Mouse (Mus musculus): ENCODE measurements around the gene 4931408C20Rik. TPM values are rescaled to one million over a fixed set of nuclear protein-coding genes. Genes with fewer than 3 reads are reported as not detected.

Gene 4931408C20Rik
- total RNA-seq (2018; cell fraction: chromatin; rRNA removed) = not detected
- total RNA-seq (2018; cell fraction: cytosol; rRNA removed) = not detected
- not detected for total RNA-seq (2018; cell fraction: nucleus; rRNA removed)
- not detected in 3 replicates for polyA plus RNA-seq (2018)

- Histone ChIP-seq H3K79me2 (ENCODE audit: inconsistent target) (no peaks in the 10 kb centered on the region), H3K4me3 (ENCODE audit: inconsistent target) (no peak within 1 kb of the TSS), H3K27ac (no peak within 1 kb of the TSS), H3K36me3 (ENCODE audit: inconsistent target) (no peaks in the 10 kb centered on the region)
- 48% methylated on average over 1 of the region's 1 CpGs for WGBS (ENCODE audit: missing documents)
Observed at GRCm38 (mm10) chr1:26686842-26687760, at the start of gene 4931408C20Rik. 4931408C20Rik (minus strand) TSS chr1:26687460.

DNA sequence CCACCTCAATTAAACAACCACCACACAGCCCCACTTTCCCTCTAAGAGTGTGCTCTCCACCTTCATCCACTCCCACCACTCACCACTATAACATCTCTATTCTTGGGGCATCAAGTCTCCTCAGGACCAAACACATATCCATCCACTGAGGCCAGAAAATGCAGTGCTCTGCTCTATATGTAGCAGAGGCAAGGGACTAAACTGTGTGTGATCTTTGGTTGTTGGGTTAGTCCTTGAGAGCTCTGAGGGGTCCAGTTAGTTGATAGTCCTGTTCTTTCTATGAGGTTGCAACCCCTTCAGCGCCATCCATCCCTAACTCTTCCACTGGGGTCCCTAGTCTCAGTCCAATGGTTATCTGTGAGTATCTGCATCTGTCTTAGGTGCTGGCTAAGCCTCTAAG is 666 bp upstream of the 4931408C20Rik start:
- WGBS (ENCODE audit: missing documents) = 68% methylated on average over 1 of the region's 1 CpGs
- H3K4me3 ChIP-seq (ENCODE audit: inconsistent target) = no peak overlapping the region

GRCm38 (mm10) chr1:26685952-26686693 is 1.1 kb downstream of the 4931408C20Rik start:
- Histone ChIP-seq H3K79me2 (ENCODE audit: inconsistent target) (no peaks in the 10 kb centered on the region), H3K27ac (no peak overlapping the region), H3K36me3 (ENCODE audit: inconsistent target) (no peaks in the 10 kb centered on the region), H3K4me3 (ENCODE audit: inconsistent target) (no peak overlapping the region)

More for the DNA sequence above, 666 bp upstream of the 4931408C20Rik start:
- Histone ChIP-seq H3K79me2 (ENCODE audit: inconsistent target) (no peaks in the 10 kb centered on the region), H3K36me3 (ENCODE audit: inconsistent target) (no peaks in the 10 kb centered on the region), H3K27ac (no peak overlapping the region)

GRCm38 (mm10) chr1:26685383-26685782 is 1.9 kb downstream of the 4931408C20Rik start:
- Histone ChIP-seq H3K27ac (no peak overlapping the region), H3K36me3 (ENCODE audit: inconsistent target) (no peaks in the 10 kb centered on the region), H3K79me2 (ENCODE audit: inconsistent target) (no peaks in the 10 kb centered on the region), H3K4me3 (ENCODE audit: inconsistent target) (no peak overlapping the region)
- WGBS (ENCODE audit: missing documents) = 39% methylated on average over 3 of the region's 3 CpGs

DNA sequence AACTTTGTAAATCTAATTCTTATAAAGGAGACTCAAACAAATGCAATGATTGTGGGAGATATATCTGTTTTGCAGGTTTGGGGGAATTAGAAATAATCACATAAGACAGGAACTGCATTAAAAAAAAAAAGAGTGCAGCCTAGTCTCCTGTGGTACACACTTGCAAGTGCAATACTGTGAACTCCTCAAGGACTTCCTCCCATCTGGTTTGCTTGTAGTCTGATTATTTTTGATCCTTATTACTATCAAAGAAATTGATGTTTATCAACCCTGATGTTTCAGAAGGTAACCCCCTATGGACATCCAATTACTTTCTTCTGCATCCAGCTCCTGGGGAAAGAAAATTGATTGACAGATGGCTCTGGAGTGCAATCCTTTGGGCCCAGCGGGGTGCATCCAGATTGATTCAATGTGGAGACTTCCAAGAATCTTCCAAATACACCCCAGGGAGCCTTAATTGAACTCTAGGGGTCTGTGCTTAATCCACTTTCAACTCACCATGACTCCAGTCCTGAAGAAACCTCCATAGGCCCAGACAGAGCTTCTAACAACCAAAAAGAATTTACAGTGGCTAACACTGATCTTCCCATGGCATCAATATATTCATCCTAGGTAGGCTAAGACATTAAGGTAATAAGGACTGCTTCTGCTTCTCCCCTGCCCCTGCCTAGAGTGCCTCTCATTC is 37.4 kb downstream of the 4931408C20Rik start:
- Histone ChIP-seq H3K36me3 (ENCODE audit: inconsistent target) (no peaks in the 10 kb centered on the region), H3K79me2 (ENCODE audit: inconsistent target) (no peaks in the 10 kb centered on the region), H3K27ac (no peak overlapping the region), H3K4me3 (ENCODE audit: inconsistent target) (no peak overlapping the region)
- 79% methylated on average over 1 of the region's 1 CpGs for WGBS (ENCODE audit: missing documents)

DNA sequence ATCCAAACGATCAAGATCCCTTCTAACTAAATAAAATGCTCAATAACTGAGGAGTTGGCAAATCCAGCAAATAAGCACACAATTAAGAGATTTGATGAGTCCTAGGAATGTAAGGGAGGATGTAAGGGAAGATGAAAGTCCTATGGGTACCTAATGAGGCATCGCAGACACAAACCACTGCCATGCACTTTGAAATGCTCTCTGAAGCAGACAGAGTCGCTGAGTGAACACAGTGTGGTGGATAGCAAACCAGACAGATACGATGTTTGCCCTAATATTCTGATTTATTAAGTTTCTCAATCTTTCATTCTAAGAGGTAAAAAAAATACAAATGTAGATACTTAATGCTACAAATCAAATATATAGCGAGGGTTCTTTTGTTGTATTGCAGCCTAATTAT is 51.2 kb downstream of the 4931408C20Rik start:
- 90% methylated on average over 5 of the region's 5 CpGs for WGBS (ENCODE audit: missing documents)
- H3K79me2 ChIP-seq (ENCODE audit: inconsistent target) = no peaks in the 10 kb centered on the region

More for the DNA sequence above, 51.2 kb downstream of the 4931408C20Rik start:
- Histone ChIP-seq H3K27ac (no peak overlapping the region), H3K36me3 (ENCODE audit: inconsistent target) (no peaks in the 10 kb centered on the region), H3K4me3 (ENCODE audit: inconsistent target) (no peak overlapping the region)

Data from macrophage (primary cell).